Mouse (Mus musculus) CH12.LX (cell line): ENCODE data around the gene Mctp2. TPM values are rescaled to one million over a fixed set of nuclear protein-coding genes. Genes with fewer than 3 reads are reported as not detected.
A peak's percentile ranks its signal among the peaks of the same experiment; 100 is the strongest.

Experiments
- DNase-seq: peaks from one replicate; pipeline ENCODE4 v3.0.0-alpha.2; 2013; ENCODE audit errors: extremely low read depth
- H3K27ac ChIP-seq: 2 replicates; pipeline ENCODE4 v1.5.1; 2012; ENCODE audit warnings: low read depth, mild to moderate bottlenecking, control low read depth, moderate library complexity; ENCODE audit not compliant: insufficient read depth
- H3K27me3 ChIP-seq: replicated peaks from 2 replicates; pipeline ENCODE3; 2012; ENCODE audit warnings: inconsistent platforms
- H3K36me3 ChIP-seq, 2 experiments: replicated peaks in 1 of 2; 2 replicates each; pipeline versions ENCODE3 to v1.6.1; 2012; ENCODE audit warnings: inconsistent platforms in 1 of 2, low read length in 1 of 2, mild to moderate bottlenecking in 1 of 2, mixed read lengths in 1 of 2, moderate library complexity in 1 of 2; ENCODE audit not compliant: control insufficient read depth in 1 of 2, insufficient read depth in 1 of 2
- H3K4me1 ChIP-seq, 2 experiments: 2 replicates each; pipeline ENCODE4 v1.6.1; 2012; ENCODE audit warnings: inconsistent platforms in 1 of 2, moderate library complexity in 1 of 2; ENCODE audit not compliant: insufficient read depth in 2 of 2, control insufficient read depth in 1 of 2
- H3K4me2 ChIP-seq: 2 replicates; pipeline ENCODE4 v1.6.1; 2012; ENCODE audit warnings: low read depth, mild to moderate bottlenecking, control low read depth; ENCODE audit not compliant: poor library complexity, insufficient read depth, severe bottlenecking
- H3K4me3 ChIP-seq, 3 experiments: fragments of 150-350 bp in 1 of 3; sonication (generic) in 1 of 3; replicated peaks in 1 of 3; 2 replicates each; pipeline versions ENCODE3 to v1.5.1; 2011 to 2012; ENCODE audit warnings: low read depth in 2 of 3, low read length in 2 of 3, mild to moderate bottlenecking in 2 of 3, moderate library complexity in 2 of 3, control low read depth in 1 of 3, improper control_type of control experiment in 1 of 3, inconsistent platforms in 1 of 3, mixed read lengths in 1 of 3; ENCODE audit not compliant: poor library complexity in 1 of 3
- H3K79me2 ChIP-seq: replicated peaks from 2 replicates; pipeline ENCODE4 v1.6.1; 2012; ENCODE audit warnings: mild to moderate bottlenecking, moderate library complexity; ENCODE audit not compliant: control insufficient read depth, poor library complexity, insufficient read depth, severe bottlenecking; ENCODE audit errors: extremely low read depth
- H3K9ac ChIP-seq: 2 replicates; pipeline ENCODE4 v1.6.1; 2012; ENCODE audit warnings: low read depth, mild to moderate bottlenecking, control low read depth, moderate library complexity; ENCODE audit not compliant: insufficient read depth
- H3K9me3 ChIP-seq: replicated peaks from 2 replicates; pipeline ENCODE3; 2012; ENCODE audit warnings: low read length, inconsistent platforms, mixed read lengths
- BHLHE40 ChIP-seq: IDR thresholded peaks from 2 replicates; pipeline ENCODE4 v1.6.1; 2011; ENCODE audit warnings: mild to moderate bottlenecking, low read depth, low read length, improper control_type of control experiment
- CHD2 ChIP-seq: IDR thresholded peaks from 2 replicates; pipeline ENCODE4 v1.6.1; 2011; ENCODE audit warnings: low read length, improper control_type of control experiment
- CTCF ChIP-seq, 2 experiments: IDR thresholded peaks in 1 of 2; conservative IDR thresholded peaks in 1 of 2; 2 replicates each; pipeline ENCODE4 v1.5.1; 2011 to 2012; ENCODE audit warnings: low read depth in 2 of 2, low read length in 2 of 2, improper control_type of control experiment in 1 of 2, inconsistent platforms in 1 of 2, mild to moderate bottlenecking in 1 of 2, moderate library complexity in 1 of 2
- ELF1 ChIP-seq: IDR thresholded peaks from 2 replicates; pipeline ENCODE4 v1.6.1; 2014; ENCODE audit warnings: low read depth, mild to moderate bottlenecking, inconsistent platforms, low read length, improper control_type of control experiment
- EP300 ChIP-seq: IDR thresholded peaks from 2 replicates; pipeline ENCODE4 v1.6.1; 2011; ENCODE audit warnings: low read length, improper control_type of control experiment
- JUN ChIP-seq: IDR thresholded peaks from 2 replicates; pipeline ENCODE4 v1.6.1; 2011; ENCODE audit warnings: low read depth, mild to moderate bottlenecking, low read length, improper control_type of control experiment, moderate library complexity; ENCODE audit not compliant: insufficient read depth
- KAT2A ChIP-seq: IDR thresholded peaks from 2 replicates; pipeline ENCODE4 v1.6.1; 2012; ENCODE audit warnings: low read length, improper control_type of control experiment, inconsistent platforms; ENCODE audit not compliant: insufficient replicate concordance
- MEF2A ChIP-seq: IDR thresholded peaks from 2 replicates; pipeline ENCODE4 v1.6.1; 2014; ENCODE audit warnings: low read depth, mild to moderate bottlenecking, inconsistent platforms, low read length, improper control_type of control experiment, borderline replicate concordance
- MXI1 ChIP-seq: IDR thresholded peaks from 2 replicates; pipeline ENCODE4 v1.6.1; 2011; ENCODE audit warnings: mild to moderate bottlenecking, low read depth, low read length, improper control_type of control experiment
- MYC ChIP-seq: IDR thresholded peaks from 2 replicates; pipeline ENCODE4 v1.6.1; 2011; ENCODE audit warnings: low read depth, mild to moderate bottlenecking, improper control_type of control experiment, low read length
- NELFE ChIP-seq: IDR thresholded peaks from 2 replicates; pipeline ENCODE4 v1.6.1; 2011; ENCODE audit warnings: low read depth, low read length, improper control_type of control experiment
- NRF1 ChIP-seq: IDR thresholded peaks from 2 replicates; pipeline ENCODE4 v1.6.1; 2014; ENCODE audit warnings: low read depth, mild to moderate bottlenecking, inconsistent platforms, low read length, improper control_type of control experiment, moderate library complexity
- PAX5 ChIP-seq: IDR thresholded peaks from 2 replicates; pipeline ENCODE4 v1.6.1; 2012; ENCODE audit warnings: low read length, inconsistent platforms, mixed read lengths
- POLR2A ChIP-seq: IDR thresholded peaks from 2 replicates; pipeline ENCODE4 v1.6.1; 2011; ENCODE audit warnings: low read depth, mild to moderate bottlenecking, improper control_type of control experiment, low read length
- POLR2AphosphoS2 ChIP-seq: IDR thresholded peaks from 2 replicates; pipeline ENCODE4 v1.6.1; 2011; ENCODE audit warnings: low read depth, low read length, improper control_type of control experiment
- RAD21 ChIP-seq: IDR thresholded peaks from 2 replicates; pipeline ENCODE4 v1.6.1; 2011; ENCODE audit warnings: low read depth, mild to moderate bottlenecking, low read length, improper control_type of control experiment, moderate library complexity
- RCOR1 ChIP-seq: conservative IDR thresholded peaks from 2 replicates; pipeline ENCODE4 v1.6.1; 2012; ENCODE audit warnings: low read depth, mild to moderate bottlenecking, inconsistent platforms, low read length, improper control_type of control experiment
- SMC3 ChIP-seq: IDR thresholded peaks from 2 replicates; pipeline ENCODE4 v1.6.1; 2011; ENCODE audit warnings: low read depth, low read length, improper control_type of control experiment
- TBP ChIP-seq: conservative IDR thresholded peaks from 2 replicates; pipeline ENCODE4 v1.6.1; 2011; ENCODE audit warnings: low read depth, low read length, improper control_type of control experiment
- UBTF ChIP-seq: IDR thresholded peaks from 2 replicates; pipeline ENCODE4 v1.6.1; 2012; ENCODE audit warnings: low read depth, mild to moderate bottlenecking, inconsistent platforms, low read length, improper control_type of control experiment, moderate library complexity
- ZKSCAN1 ChIP-seq: IDR thresholded peaks from 2 replicates; pipeline ENCODE4 v1.6.1; 2012; ENCODE audit warnings: low read depth, inconsistent platforms, low read length, improper control_type of control experiment, borderline replicate concordance
- ZNF384 ChIP-seq: IDR thresholded peaks from 2 replicates; pipeline ENCODE4 v1.6.1; 2012; ENCODE audit warnings: low read depth, low read length, improper control_type of control experiment, inconsistent platforms
- dilution Hi-C: fragments of 300-500 bp; cut with MboI; formaldehyde crosslinking; loops from 2 replicates; pipeline ENCODE4 v1.14.3; 2020; ENCODE audit warnings: low sequenced_read_pairs; ENCODE audit not compliant: extremely low pct_unique_long_range_greater_than_20kb, extremely low pct_ligation_motif_present
- in situ Hi-C: fragments of 300-500 bp; cut with MboI; formaldehyde crosslinking; loops from 3 replicates; pipeline ENCODE4 v1.14.3; 2019; ENCODE audit warnings: low sequenced_read_pairs, low pct_ligation_motif_present, low pct_unique_long_range_greater_than_20kb, mixed read lengths
- polyA plus RNA-seq: library from polyadenylated mRNA; unstranded; fragments of >175 nt; gene quantifications from 2 replicates; pipeline ENCODE4 v1.2.1, GENCODE M21; 2012; ENCODE audit warnings: low read depth; ENCODE audit not compliant: insufficient read length
- total RNA-seq, 2 experiments: library from RNA; depleted of rRNA; stranded (reverse); fragments of 300-350 nt in 1 of 2; fragments of >200 nt in 1 of 2; gene quantifications; 2 replicates each; pipeline ENCODE4 v1.2.3; 2012 to 2014

Gene Mctp2
- total and polyA plus RNA-seq, 3 experiments = 0.23 to 0.48 (median 0.38) TPM

- peak; percentile 14; the same call in 1 of the 2 replicates for TF ChIP-seq SMC3
- peak; percentile 24 to 34; a peak in 2 of 4 replicates for TF ChIP-seq CTCF (conservative IDR thresholded peaks at IDR 0.05 in 1 of 2, IDR thresholded peaks at IDR 0.05 in 1 of 2; ENCODE audit: low read depth in 2 of 2, low read length in 2 of 2)
- no peak for TF ChIP-seq KAT2A
- Histone ChIP-seq H3K36me3 (no peaks in the 10 kb centered on the region), H3K27me3 (no peaks in the 10 kb centered on the region), H3K79me2 (no peaks in the 10 kb centered on the region), H3K4me1 (no peaks in the 10 kb centered on the region), H3K27ac (no peak overlapping the region), H3K9me3 (peaks cover 2% of the 10 kb centered on the region), H3K4me3 (no peak overlapping the region), H3K4me2 (no peak overlapping the region), H3K9ac (no peak overlapping the region)
- dilution Hi-C loops (no loop called here), in situ Hi-C loops (no loop called here)
- peak; percentile 22 for DNase-seq
Observed at GRCm38 (mm10) chr7:72343751-72344150, 37.3 kb upstream of the Mctp2 start.

- in situ Hi-C loops = no loop called here
- no peak overlapping the region for H3K27ac ChIP-seq
- no peak overlapping the region for H3K9ac ChIP-seq
- H3K9me3 ChIP-seq = peaks cover 2% of the 10 kb centered on the region
- no peak for TF ChIP-seq RCOR1
- no peak for TF ChIP-seq CHD2
- TF ChIP-seq UBTF = no peak
- peak; percentile 18; the same call in 1 of the 2 replicates for TF ChIP-seq SMC3
- no peak for TF ChIP-seq MXI1
- no peak for TF ChIP-seq NELFE
- peak; percentile 7 for TF ChIP-seq RAD21
- TF ChIP-seq ELF1 = no peak
- no peak for TF ChIP-seq POLR2A
- TF ChIP-seq CTCF (conservative IDR thresholded peaks at IDR 0.05 in 1 of 2, IDR thresholded peaks at IDR 0.05 in 1 of 2; ENCODE audit: low read depth in 2 of 2, low read length in 2 of 2) = peak; percentile 10 to 32; a peak in 1 of 4 replicates
- TF ChIP-seq ZKSCAN1 = no peak
- no peaks in the 10 kb centered on the region for H3K4me1 ChIP-seq
- H3K4me2 ChIP-seq = no peak overlapping the region
- no peaks in the 10 kb centered on the region for H3K36me3 ChIP-seq
- H3K79me2 ChIP-seq = no peaks in the 10 kb centered on the region
- dilution Hi-C loops = no loop called here
- H3K4me3 ChIP-seq = no peak overlapping the region
- no peaks in the 10 kb centered on the region for H3K27me3 ChIP-seq
- peak; percentile 37 for DNase-seq
Observed at GRCm38 (mm10) chr7:72342822-72343221, 36.4 kb upstream of the Mctp2 start.

- no peak for DNase-seq
- dilution Hi-C loops = no loop called here
- no peak overlapping the region for H3K9ac ChIP-seq
- no peaks in the 10 kb centered on the region for H3K9me3 ChIP-seq
- in situ Hi-C loops = no loop called here
- H3K36me3 ChIP-seq = no peaks in the 10 kb centered on the region
- no peak for TF ChIP-seq MEF2A
- no peak for TF ChIP-seq CTCF (conservative IDR thresholded peaks at IDR 0.05 in 1 of 2, IDR thresholded peaks at IDR 0.05 in 1 of 2; ENCODE audit: low read depth in 2 of 2, low read length in 2 of 2)
- TF ChIP-seq ZNF384 = no peak
- no peak for TF ChIP-seq MYC
- TF ChIP-seq TBP = no peak
- TF ChIP-seq SMC3 = no peak
- TF ChIP-seq JUN = no peak
- no peak for TF ChIP-seq POLR2AphosphoS2
- TF ChIP-seq NRF1 = no peak
- no peak for TF ChIP-seq EP300
- no peak for TF ChIP-seq PAX5
- no peak for TF ChIP-seq BHLHE40
- TF ChIP-seq UBTF = no peak
- no peaks in the 10 kb centered on the region for H3K27me3 ChIP-seq
- no peaks in the 10 kb centered on the region for H3K79me2 ChIP-seq
- no peak overlapping the region for H3K27ac ChIP-seq
- H3K4me1 ChIP-seq = peaks cover 0 to 17% of the 10 kb centered on the region in 2 experiments; a peak in 2 of 4 replicates
- H3K4me3 ChIP-seq = no peak overlapping the region
- H3K4me2 ChIP-seq = no peak overlapping the region
Observed at GRCm38 (mm10) chr7:72325961-72326360, 19.6 kb upstream of the Mctp2 start.
